Mouse (Mus musculus): ENCODE results near the gene Nkapd1. TPM values are rescaled to one million over a fixed set of nuclear protein-coding genes. Genes with fewer than 3 reads are reported as not detected.

The Nkapd1 gene
- total RNA-seq, 2 experiments from 2014 or later = 13.0 to 16.5 TPM

Other genes starting within 250 kb of the Nkapd1 start
- gene Plet1, start 122.9 kb downstream of the Nkapd1 start, total RNA-seq (2021) = 1 to 10 TPM in 1 of 2 experiments, under 1 TPM in 1; 0.95 to 1.7 TPM
- 10 to 100 TPM; 26.0 to 31.2 TPM for gene Pts, start 88.7 kb downstream of the Nkapd1 start, total RNA-seq (2021)
- 1 to 10 TPM in 1 of 2 experiments, under 1 TPM in 1; 0.84 to 1.8 TPM for gene Il18, start 62.6 kb downstream of the Nkapd1 start, total RNA-seq (2021)
- under 1 TPM; 0.42 to 0.49 TPM for gene Bco2, start 62.3 kb downstream of the Nkapd1 start, total RNA-seq (2021)
- not detected for gene Tex12, start 56.1 kb downstream of the Nkapd1 start, total RNA-seq (2021)
- gene Sdhd, start 13.7 kb downstream of the Nkapd1 start, total RNA-seq (2021) = 100 to 1,000 TPM; 693 to 712 TPM
- 100 to 1,000 TPM; 271 to 284 TPM for gene Timm8b, start 13.6 kb downstream of the Nkapd1 start, total RNA-seq (2021)
- under 1 TPM in 1 of 2 experiments, not detected in 1; 0.65 TPM for gene Pih1d2, start 143 bp downstream of the Nkapd1 start, total RNA-seq (2021)
- gene Dlat, start 42.3 kb upstream of the Nkapd1 start, total RNA-seq (2021) = 100 to 1,000 TPM; 399 to 460 TPM
- 1 to 10 TPM; 4.2 to 7.4 TPM for gene Dixdc1, start 122.1 kb upstream of the Nkapd1 start, total RNA-seq (2021)
- gene 2310030G06Rik, start 129.1 kb upstream of the Nkapd1 start, total RNA-seq (2021) = 1 to 10 TPM; 2.5 to 5.5 TPM
- 1,000 to 10,000 TPM; 2,657 to 2,874 TPM for gene Cryab, start 133.9 kb upstream of the Nkapd1 start, total RNA-seq (2021)
- 100 to 1,000 TPM; 132 to 137 TPM for gene Hspb2, start 134.9 kb upstream of the Nkapd1 start, total RNA-seq (2021)
- gene Fdxacb1, start 150.8 kb upstream of the Nkapd1 start, total RNA-seq (2021) = 1 to 10 TPM; 6.0 to 6.6 TPM
- 1 to 10 TPM; 8.9 to 10.0 TPM for gene Alg9, start 157.6 kb upstream of the Nkapd1 start, total RNA-seq (2021)
- gene 1110032A03Rik, start 158.1 kb upstream of the Nkapd1 start, total RNA-seq (2021) = 10 to 100 TPM in 1 of 2 experiments, 1 to 10 TPM in 1; 8.8 to 11.9 TPM
- gene Ppp2r1b, start 227.8 kb upstream of the Nkapd1 start, total RNA-seq (2021) = 10 to 100 TPM; 11.4 to 12.5 TPM

Data from heart, postnatal 36 days (tissue).